Mouse (Mus musculus) cerebral cortex, adult 2 months (tissue): ENCODE results near the gene Med24.

Experiments
- WGBS: fragments of 180-500 bp; shearing (Covaris S2); methylation state at CpG from one replicate; pipeline ENCODE4 v1.1.7; 2018; 5-methylcytosine and 5-hydroxymethylcytosine counted together

The Med24 gene

DNA sequence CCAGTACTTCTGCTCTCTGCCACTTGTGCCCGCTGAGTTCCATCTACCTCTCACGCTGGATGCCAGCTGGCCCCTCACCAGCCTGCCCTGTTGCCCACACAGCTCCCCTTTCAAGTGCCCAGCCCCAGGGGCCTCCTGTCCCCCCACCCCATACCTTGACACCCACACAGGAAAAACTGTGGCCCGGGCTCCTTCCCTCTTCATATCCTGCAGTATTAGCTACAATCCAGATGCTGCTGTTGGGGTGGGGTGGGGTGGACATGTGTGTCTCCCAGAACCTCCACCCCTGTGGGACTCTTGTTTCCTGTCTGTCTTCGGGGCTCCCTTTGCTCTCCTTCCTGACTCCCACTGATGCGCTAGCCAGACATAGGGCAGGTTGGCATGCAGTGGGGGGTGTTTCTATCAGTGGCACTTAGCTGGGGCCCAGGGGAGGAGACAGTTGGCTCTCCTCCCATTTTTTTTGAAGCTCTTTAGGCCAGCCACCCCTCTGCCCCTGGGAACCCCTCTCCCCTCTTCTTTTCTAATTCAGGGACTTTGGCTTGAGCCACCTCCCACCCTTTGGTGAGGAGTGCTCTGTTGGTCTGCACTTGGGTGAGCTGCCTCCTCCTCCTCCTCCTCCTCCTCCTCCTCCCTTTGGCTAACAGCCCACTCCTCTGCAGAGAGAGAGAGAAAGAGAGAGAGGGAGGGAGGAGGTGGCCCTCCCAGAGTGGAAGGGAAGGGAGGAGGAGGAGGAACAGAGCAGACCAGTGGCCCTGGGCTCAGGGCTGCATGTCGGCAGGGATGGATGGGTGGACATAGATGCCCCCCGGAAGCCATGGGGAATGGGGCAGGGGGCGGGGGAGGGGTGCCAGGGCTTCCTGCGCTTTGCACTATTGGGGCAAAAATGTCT, 36.4 kb upstream of the Med24 start:
- 23% methylated on average over 9 of the region's 9 CpGs for WGBS

GRCm38 (mm10) chr11:98764091-98764490, 34.9 kb upstream of the Med24 start:
- 81% methylated on average over 18 of the region's 18 CpGs for WGBS

- 79% methylated on average over 8 of the region's 8 CpGs for WGBS
Observed at GRCm38 (mm10) chr11:98763502-98763861, 34.2 kb upstream of the Med24 start.

- WGBS: 54% methylated on average over 17 of the region's 17 CpGs
Observed at GRCm38 (mm10) chr11:98762756-98763501, 33.7 kb upstream of the Med24 start.

DNA sequence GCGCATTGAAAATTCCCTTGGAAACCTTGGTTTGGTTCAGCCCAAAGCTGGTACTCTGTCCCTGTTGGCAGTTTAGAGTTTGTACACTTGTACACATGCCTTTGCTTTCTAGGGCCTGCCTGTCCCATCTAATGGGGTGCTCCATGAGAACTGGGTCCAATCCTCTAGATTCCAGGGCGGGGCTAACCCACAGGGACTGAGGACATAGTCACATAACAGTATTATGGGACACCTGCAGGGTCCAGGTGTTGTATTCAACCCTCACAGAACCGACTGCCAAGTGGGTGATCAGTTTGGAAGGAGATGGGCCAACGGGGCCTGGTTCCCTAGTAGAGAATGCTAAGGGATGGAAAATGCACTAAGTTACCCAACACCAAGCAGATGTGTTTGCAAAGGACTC, 32.7 kb upstream of the Med24 start:
- 81% methylated on average over 4 of the region's 4 CpGs for whole genome bisulfite sequencing

DNA sequence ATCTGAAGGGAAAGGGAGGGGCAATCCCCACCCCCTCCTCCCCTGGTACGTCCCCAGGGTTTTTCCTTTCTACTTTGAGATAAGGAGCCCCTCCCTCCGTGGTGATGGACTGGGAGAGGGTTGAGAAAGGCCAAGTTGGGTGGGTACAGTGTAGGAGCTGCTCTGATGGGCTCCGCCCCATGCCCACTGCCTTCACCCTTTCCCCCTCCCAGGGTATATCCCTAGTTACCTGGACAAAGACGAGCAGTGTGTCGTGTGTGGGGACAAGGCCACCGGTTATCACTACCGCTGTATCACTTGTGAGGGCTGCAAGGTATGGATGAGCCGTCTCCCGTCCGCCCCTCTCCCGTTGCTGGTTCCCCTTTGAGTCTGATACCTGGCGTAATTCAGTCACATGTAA, 27.5 kb upstream of the Med24 start:
- 83% methylated on average over 12 of the region's 12 CpGs for WGBS

GRCm38 (mm10) chr11:98755726-98756380, 26.6 kb upstream of the Med24 start:
- WGBS: 69% methylated on average over 6 of the region's 6 CpGs

DNA sequence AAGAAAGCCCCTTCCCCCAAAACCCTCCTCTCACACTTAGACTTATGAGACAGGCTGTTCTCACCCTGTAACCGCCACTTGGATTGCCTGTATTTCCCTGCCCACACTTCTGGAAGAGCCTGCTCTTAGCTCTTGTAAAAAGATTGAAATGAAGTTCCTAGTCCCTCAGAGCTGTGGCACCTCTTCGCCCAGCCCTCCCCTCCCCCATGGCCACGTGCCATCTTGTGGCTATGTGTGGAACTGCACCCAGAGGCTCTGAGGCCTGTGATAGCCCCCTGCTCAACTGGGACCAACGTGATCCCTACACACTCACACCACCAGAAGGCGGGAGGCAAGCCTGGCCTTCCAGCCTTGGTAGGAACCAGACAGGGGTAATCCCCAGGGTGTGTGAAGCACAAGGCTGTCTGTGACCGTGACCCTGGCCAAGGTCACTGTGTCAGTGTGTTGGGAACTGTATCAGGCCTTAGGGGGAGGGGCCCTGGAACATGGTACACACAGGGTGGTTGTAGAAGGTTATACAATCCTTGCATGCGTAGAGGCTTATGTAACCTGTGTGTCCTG, 25.5 kb upstream of the Med24 start:
- WGBS: 11% methylated on average over 7 of the region's 7 CpGs

DNA sequence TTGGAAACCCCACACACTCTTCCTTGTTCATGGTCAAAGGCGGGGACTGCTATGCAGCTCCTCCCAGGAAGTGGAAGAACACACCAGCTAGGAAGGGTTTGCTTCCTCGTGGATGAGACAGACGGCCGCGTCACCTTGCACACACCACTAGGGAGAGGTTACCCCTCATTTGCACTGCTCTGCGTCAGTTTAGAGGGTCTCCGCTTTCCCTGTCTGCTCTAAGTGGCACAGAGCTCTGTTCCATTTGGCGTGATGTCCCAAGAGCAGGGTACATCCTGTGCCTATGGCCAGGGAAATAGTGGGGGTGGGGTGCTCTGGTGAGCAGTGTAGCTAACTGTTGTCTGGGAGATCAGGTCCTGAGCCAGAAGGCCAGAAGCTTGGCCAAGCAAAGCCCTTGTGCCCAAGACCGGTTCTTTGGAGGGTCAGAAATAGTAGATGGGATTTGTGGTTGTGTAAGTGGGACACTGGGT, 25.0 kb upstream of the Med24 start:
- 25% methylated on average over 9 of the region's 9 CpGs for WGBS

GRCm38 (mm10) chr11:98753264-98753663, 24.0 kb upstream of the Med24 start:
- 81% methylated on average over 5 of the region's 5 CpGs for WGBS

- WGBS: 62% methylated on average over 10 of the region's 10 CpGs
Observed at GRCm38 (mm10) chr11:98752562-98753140, 23.4 kb upstream of the Med24 start.

DNA sequence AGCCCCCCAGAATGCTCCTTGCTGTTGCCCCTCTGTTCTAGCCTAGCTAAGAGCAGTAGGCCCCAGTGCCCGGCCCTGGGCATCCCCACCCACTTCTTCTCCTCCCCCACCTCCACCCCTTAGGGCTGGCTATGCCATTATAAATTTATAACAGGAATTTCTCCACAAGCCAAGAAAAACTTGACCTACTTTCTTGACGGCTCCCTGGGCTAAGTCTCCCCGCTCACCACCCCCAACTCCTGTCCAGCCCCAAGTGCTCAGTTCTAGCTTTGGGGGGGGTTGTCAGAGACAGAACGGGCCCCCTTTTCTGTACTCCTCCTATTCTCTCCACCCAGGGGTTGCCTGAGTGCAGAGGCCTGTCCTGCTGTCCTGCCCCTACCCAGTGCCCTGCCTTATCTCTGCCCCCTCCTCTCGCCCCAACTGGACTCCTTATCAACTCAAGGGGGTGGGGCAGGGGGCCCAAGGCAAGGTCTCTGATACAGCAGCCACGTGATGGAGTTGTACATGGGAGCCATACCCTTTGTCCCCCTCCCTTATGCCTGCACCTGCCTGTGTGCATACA, 22.1 kb upstream of the Med24 start:
- 8% methylated on average over 6 of the region's 6 CpGs for WGBS

DNA sequence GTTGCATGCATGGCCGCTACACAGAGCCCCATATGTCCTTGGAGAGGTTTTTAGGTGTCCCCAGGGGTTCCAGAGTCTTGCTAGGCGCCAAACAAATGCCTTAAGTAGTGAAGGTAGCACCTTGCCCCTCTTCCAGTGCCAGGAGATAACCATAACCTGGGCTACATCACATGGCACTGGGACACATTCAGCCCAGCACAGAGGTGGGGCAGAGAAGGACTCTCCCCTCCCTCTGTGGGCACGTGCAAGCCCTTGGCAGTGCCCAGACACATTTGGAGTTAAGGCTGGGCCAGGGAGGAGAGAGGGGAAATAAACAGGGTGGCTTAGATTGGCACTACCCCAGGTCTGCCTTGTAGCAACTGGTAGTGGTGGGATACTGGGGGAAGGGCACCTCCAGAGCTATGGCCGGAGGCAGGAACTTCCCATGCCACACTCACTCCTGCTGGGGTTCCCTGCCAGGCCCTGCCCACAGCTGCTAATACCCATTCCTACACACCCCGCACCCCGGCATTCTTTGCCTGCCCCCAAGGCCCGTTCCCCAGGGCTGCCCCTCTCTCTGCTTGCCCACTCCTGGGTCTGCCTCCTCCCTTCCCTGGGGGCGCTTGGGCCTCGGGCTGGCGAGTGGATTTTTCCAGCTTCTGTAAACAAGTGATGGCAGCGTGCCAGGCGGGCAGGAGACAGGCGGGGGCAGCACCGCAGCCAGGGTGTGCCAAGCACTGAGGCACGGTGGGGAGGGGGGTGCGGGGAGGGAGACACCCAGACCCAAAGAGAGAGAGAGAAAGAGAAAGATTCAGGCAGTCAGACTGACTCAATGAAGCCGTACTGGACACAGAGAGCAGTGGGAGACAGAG, 21.3 kb upstream of the Med24 start:
- WGBS: 9% methylated on average over 17 of the region's 17 CpGs

GRCm38 (mm10) chr11:98749716-98750115, 20.5 kb upstream of the Med24 start:
- 10% methylated on average over 5 of the region's 5 CpGs for WGBS

DNA sequence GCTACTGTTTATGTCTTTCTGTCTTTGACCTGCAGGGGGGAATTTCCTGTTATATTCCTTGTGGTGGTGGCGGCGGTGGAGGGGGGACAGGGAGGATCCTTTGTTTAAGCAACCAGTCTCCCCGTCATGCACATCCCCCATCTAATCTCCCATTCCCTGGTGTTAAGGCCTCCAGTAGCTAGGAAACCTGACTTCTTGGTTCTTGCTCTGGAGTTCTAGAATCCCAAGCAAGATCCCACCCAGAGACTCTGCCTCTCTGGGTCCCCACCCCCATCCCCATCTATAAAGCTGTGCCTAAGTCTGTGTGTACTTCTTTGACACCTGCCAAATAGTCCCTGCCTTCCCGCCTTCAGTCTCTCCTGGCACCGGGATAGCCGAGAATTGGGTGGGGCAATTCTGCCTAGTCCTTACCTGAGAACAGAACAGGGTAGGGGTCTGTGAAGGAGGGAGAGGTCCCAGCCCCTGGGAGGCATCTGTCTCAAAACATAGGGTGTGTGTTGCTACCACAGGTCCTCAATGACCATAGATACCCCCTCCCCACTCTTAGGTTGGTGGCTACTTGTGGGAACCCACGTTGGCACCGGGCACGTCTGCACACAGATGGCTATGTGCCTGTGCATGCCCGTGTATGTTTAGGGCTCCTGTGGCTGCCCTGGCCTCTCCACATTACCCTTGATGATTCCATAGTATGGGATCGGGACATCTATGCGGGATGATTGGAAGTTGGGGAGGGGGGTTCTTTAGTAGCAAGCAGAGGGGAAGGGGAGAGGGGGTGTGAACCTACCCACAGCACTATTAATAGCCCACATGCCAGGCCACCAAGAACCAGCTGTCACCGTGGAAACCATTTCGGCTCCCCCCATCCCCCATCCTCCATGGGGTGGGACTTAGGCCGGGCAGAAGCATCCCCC, 19.5 kb upstream of the Med24 start:
- WGBS: 7% methylated on average over 15 of the region's 15 CpGs

- 11% methylated on average over 6 of the region's 6 CpGs for WGBS
Observed at GRCm38 (mm10) chr11:98747804-98748505, 18.7 kb upstream of the Med24 start.

- 2% methylated on average over 19 of the region's 19 CpGs for WGBS
Observed at GRCm38 (mm10) chr11:98746855-98747693, 17.8 kb upstream of the Med24 start.
